Mouse (Mus musculus) natural killer cell, adult 2 months (primary cell): ENCODE measurements around the gene Olfr796.

ENCODE experiments used
- DNase-seq, 2 experiments: peaks; one replicate each; pipeline ENCODE4 v3.0.0; 2022; ENCODE audit warnings: low spot score in 2 of 2

Gene Olfr796

GRCm38 (mm10) chr10:129612470-129612869 lies at the start of gene Olfr796:
Gene Olfr796 (minus strand): TSS chr10:129612570.
- no peak for DNase-seq

GRCm38 (mm10) chr10:129657394-129657793 lies 45.0 kb upstream of the Olfr796 start, which contains the start of gene Olfr800:
Gene Olfr800 (plus strand): TSS chr10:129657694.
- no peak for DNase-seq

GRCm38 (mm10) chr10:129651763-129652162 lies 39.4 kb upstream of the Olfr796 start:
- DNase-seq, result no peak

GRCm38 (mm10) chr10:129637184-129637583 lies 24.8 kb upstream of the Olfr796 start, which contains the start of gene Olfr799:
Gene Olfr799 (plus strand): TSS chr10:129637484.
- no peak for DNase-seq

- DNase-seq, result no peak
These were observed 15.5 kb upstream of the Olfr796 start, which contains the start of gene Olfr798 for GRCm38 (mm10) chr10:129627834-129628233. Gene Olfr798 (minus strand): TSS chr10:129627934.

GRCm38 (mm10) chr10:129623251-129623650 lies 10.9 kb upstream of the Olfr796 start:
- no peak for DNase-seq

- no peak for DNase-seq
These were observed 9.4 kb upstream of the Olfr796 start for GRCm38 (mm10) chr10:129621724-129622123.

GRCm38 (mm10) chr10:129577066-129577465 lies 35.3 kb downstream of the Olfr796 start:
- DNase-seq, result no peak

GRCm38 (mm10) chr10:129567355-129567754 lies 45.0 kb downstream of the Olfr796 start, which contains the start of gene Olfr794:
Gene Olfr794 (plus strand): TSS chr10:129567655.
- DNase-seq, result no peak
